ENCODE assay signal across 8 mouse cellular contexts in genomic region chr3:68823876-68824764, GRCm38 (mm10). TPM values are rescaled to one million over a fixed set of nuclear protein-coding genes. Genes with fewer than 3 reads are reported as not detected.
DNase-seq lines count a peak whose midpoint lies in the region; ATAC-seq lines count a peak whose summit lies in the region.

No protein-coding gene starts in this region.

- no peaks in the 10 kb centered on the region for H3K36me3 ChIP-seq in kidney, embryonic 15.5 days

- peak overlapping the region; percentile 24 for H3K27ac ChIP-seq in kidney, embryonic 15.5 days

- H3K27me3 ChIP-seq in kidney, embryonic 15.5 days = no peaks in the 10 kb centered on the region

- H3K4me1 ChIP-seq in kidney, embryonic 15.5 days = peaks cover 35% of the 10 kb centered on the region

- peak; percentile 50; the same call in 1 of the 2 replicates for ATAC-seq in frontal cortex, adult (ENCODE audit: low TSS enrichment)
- no peak for ATAC-seq in kidney, embryonic 15.5 days (replicated peaks; ENCODE audit: low FRiP score)
- ATAC-seq in erythroid progenitor cell, adult 5-6 weeks (replicated peaks; ENCODE audit: low FRiP score, poor library complexity, severe bottlenecking) = no peak

- DNase-seq in frontal cortex, postnatal 25 days (ENCODE audit: low spot score in 2 of 2) = no peak
- peak; percentile 37 for DNase-seq in urinary bladder, postnatal 14 days (ENCODE audit: low spot score)
- DNase-seq in urinary bladder, postnatal 25 days (ENCODE audit: low spot score) = no peak
- no peak for DNase-seq in thymus, postnatal 4 days
- no peak for DNase-seq in liver

- H3K4me2 ChIP-seq in kidney, embryonic 15.5 days = no peak overlapping the region

- no peak overlapping the region for H3K9ac ChIP-seq in kidney, embryonic 15.5 days

- no peak overlapping the region for H3K4me3 ChIP-seq in kidney, embryonic 15.5 days (replicated peaks)

- WGBS in kidney, embryonic 15.5 days = 32% methylated on average over 15 of the region's 15 CpGs

- H3K9me3 ChIP-seq in kidney, embryonic 15.5 days (replicated peaks) = no peaks in the 10 kb centered on the region

RNA-seq across cellular contexts. Expression of gene 1110032F04Rik, which starts 45.3 kb away (rescaled TPM):
- polyA plus RNA-seq in kidney, embryonic 15.5 days (2015; fragmentation: Nextera tagmentation; extraction: Ambion mirVana) = 4.8 TPM in 2 replicates
- total RNA-seq in erythroid progenitor cell, adult 5-6 weeks (2015; ENCODE audit: low replicate concordance) = not detected in 2 replicates
- total RNA-seq in erythroid progenitor cell, adult 5-6 weeks (2017; ENCODE audit: low replicate concordance) = not detected in 2 replicates
